Mouse (Mus musculus): ENCODE data around the gene 2310034G01Rik. TPM values are rescaled to one million over a fixed set of nuclear protein-coding genes. Genes with fewer than 3 reads are reported as not detected.

The 2310034G01Rik gene
- not detected in 4 replicates for total RNA-seq (2023)

DNA sequence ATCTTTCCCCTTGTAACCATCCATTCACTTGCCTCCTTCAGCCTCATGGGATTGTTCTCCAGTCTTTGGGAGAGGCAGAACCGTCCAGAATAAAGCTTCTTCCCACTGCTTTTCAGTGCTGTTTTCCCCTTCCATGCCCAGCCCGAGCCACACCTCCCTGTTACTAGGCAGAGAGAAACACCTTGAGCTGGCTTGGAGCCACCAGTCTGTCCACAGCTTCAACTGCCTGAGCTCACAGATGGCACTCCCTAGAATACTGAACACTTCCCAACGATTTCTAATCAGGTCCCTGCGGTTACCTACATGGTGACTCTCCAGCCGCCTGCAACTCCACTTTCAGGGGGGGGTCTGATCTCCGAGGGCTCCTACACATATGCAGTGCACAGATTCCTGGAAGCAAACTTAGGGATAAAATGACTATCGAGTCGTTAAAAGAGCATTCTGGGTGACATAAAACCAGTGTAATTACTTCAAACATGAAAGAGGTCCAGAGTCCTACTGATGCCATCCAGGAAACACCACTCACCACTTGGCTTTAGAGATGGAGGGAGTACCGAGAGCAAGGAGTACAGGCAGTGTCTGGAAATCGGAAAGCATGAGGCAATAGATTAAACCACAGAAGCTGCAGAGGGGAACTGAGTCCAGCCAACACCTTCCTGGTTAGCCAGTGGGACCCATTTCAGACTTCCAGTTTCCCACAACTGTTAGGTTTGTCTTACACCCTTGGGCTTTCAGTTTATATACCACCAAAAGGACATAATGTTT lies at the start of gene 2310034G01Rik:
TSS of gene 2310034G01Rik (minus strand) at position 135 of the 765 bp plus-strand sequence.

DNA sequence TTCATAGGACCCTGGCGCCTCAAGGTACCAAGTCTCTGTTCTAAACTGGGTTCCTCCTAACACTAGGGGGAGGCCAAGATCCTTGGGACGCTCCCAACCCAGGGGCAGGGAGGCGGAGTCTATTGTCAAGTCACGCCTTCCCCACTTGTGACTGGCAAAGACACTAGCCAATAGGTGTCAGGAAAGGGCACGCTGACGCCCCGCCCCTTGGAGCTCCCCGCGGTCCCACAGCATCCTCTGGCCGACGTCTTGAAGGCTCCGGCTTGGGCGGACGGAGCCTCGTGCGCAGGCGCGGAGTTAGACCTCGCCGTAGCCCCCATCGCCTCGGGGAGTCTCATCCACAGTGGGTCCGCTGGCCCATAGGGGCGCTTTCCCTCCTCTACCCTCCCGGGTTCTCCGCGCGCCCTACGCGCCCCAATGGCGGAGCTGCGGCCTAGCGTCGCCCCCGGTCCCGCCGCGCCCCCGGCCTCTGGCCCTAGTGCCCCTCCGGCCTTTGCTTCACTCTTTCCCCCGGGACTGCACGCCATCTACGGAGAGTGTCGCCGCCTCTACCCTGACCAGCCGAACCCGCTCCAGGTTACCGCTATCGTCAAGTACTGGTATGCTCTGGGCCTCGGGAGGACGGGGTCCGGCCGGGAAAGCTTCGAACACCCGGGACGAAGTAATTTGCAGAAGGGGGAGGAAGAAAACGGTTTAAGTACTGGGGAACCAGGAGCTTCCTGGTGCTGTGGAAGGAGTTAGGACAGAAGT lies 46.8 kb upstream of the 2310034G01Rik start, which contains the start of gene Sufu:
TSS of gene Sufu (plus strand) at position 211 of the 750 bp plus-strand sequence.

DNA sequence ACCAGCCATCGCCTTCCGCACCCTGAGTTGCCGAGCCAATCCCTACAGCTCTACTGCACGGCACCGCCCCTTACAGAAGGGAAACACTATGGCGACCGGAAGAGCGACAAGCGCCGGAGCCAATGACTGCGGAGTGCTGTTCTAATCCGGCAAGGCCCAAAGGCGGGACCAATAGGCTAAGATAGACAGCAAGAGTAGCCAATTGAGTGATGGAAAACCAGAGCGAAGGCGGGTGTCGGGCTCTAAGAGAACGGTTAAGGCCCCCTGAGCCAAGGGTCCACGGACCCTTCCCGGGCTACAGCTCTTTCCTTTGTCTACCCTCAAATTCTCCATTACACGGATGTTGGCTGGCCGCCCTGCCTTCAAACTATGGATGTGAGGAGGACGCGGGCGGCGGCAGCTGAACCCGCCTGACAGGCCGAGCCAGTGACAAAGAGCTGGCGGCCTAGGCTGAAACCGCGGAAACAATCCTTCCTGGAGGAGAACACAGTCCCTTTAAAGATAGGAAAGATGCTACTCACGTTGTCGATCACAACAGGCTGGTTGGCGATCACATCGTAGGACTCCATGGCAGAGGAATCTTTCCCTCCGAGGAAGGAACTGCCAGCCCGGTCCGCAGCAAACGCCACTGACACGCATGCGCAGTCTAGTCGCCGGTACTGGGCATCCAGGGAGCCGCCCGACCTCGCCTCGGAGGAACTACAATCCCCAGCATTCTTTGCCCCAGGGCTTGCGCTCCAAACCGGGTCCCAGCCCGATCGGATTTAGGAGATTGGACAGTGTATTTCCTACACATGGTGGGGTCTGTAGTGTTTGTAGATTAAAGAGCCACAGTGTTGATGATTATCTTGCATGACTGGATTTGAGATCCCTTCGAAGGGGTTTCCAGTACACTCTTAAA lies 45.3 kb upstream of the 2310034G01Rik start, which contains the start of gene Actr1a:
TSS of gene Actr1a (minus strand) at position 640 of the 901 bp plus-strand sequence.

DNA sequence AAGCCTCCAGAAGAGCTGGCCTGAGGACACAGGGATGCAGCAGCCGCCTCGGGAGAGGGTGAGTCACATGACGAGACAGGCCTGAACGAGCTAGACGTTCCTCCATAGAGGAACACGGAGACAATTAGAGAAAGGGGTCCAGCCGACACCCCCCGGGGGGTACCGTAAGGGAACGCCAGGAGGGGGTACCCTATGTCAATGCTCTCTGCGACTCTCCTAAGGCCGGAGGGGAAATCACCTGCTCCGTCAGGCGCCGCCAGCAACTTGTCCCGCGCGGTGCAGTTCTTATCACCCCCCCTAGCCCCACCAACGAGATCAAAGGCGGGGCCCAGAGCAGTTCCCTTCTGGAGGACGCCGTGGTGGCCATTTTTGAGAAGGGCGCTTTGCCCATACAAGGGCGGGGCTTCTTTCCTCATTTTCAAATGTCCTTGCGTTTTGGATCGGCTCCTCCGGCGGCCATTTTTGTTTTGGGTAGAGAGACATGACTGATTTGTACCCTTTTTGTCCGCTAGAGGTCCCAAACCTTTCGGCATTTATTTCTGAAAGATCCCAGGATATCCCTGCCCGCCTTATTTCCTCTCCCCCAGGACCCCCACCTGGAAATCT lies 11.7 kb downstream of the 2310034G01Rik start, which contains the start of gene Cuedc2:
TSS of gene Cuedc2 (minus strand) at position 372 of the 606 bp plus-strand sequence.

DNA sequence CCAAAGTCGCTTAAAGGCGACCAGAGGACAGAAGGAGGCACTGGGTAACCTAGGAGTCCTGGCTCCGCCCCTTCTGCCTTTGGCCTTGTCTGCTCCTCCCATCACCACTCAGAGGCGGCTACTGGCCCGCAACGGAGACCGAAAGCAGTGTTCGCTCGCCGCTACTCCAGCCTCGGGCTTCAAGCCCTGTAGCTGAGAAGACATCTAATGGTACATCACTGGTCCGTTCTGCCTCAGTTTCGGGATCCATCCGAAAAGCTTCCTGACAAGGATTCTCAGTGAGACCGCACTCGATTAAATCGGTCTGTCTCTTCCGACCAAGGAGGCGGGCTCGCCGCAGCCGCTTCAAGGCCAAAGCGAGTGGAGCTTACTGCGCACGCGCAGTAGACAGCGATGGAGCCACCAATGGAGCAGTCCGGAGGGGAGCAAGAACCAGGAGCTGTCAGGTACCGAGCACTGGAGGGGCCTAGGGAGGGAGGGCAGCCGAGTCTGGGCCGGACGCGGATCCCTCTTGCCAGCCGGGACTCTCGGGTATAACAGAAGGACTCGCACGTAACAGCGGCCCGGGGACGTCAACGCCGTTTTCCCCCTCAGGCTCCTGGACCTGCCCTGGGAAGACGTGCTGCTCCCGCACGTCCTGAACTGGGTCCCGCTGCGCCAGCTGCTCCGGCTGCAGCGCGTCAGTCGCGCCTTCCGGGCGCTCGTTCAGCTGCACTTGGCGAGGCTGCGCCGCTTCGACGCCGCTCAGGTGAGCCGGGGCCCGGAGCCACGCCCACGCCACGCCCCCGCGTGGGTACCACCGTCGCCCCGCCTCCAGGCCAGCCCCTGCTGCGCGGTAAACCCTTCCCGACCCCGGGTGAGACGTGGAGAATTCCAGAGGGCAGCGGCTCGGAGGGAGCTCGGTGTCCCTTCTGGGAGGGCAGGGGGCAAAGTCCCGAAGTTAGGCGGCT lies 21.7 kb downstream of the 2310034G01Rik start, which contains the start of gene Fbxl15:
TSS of gene Fbxl15 (plus strand) at position 104 of the 950 bp plus-strand sequence.

DNA sequence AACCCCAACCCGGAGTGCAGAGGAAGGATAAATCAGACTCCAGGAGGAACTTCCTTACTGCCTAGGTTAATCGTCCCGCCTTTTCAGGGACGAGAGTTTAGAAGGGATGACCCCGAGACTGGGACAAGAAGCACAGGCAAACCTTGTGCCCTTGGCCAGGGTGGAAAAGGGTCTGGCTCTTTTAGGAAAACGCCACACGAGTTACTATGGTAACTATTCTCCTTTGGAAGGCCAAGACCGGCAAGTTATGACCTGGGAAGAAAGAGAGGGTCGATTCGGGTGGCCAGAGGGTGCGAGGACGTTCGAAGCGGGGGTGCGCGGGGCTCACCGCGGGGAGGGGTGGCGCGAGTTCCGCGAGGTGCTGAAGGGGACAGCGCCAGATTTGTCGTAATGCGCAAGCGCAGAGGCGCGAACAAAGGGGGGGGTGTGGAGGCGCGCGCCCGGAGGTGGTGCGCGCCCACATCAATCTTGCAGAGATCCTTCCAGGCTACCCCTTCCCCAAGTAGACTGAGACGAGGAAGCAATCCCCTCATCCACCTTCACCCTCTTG lies 23.3 kb downstream of the 2310034G01Rik start, which contains the start of gene Psd:
TSS of gene Psd (minus strand) at position 401 of the 550 bp plus-strand sequence.

DNA sequence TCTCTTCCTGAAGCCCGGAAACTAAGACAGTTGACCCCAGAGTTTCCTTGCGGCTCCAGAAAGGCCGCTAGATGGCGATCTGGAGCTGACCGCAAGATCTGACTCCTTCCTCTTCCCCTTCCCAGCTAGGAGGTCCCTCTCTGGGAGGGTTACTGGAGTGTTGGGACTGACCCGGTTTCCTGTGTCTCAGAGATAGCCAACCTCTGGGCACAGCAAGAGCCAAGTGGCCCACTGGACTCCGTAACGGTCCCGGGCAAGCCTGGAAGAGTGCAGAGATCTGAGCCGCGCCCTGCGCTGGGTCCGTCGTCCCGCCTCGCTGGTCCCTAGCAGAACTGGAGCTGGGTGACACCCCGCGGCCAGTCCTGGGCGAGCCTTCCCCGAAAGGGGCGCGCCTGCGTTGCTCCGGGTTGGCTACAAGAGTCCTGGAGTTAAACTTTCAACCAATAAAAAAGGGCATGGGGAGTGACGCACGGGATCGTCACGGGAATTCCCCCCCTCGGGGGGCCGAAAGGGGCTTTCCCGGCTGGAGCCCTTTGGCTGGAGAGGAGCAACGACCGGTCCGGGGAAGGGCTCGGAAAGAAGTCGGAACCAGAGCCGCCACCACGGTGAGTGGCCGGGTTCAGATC lies 45.8 kb downstream of the 2310034G01Rik start, which contains the start of gene Nfkb2:
TSS of gene Nfkb2 (plus strand) at position 105 of the 626 bp plus-strand sequence.

Other genes with a start within 250 kb of the 2310034G01Rik start
- gene Elovl3, start 218.4 kb downstream of the 2310034G01Rik start, total RNA-seq (2023): not detected in 4 replicates
- not detected in 4 replicates for gene Pitx3, start 202.0 kb downstream of the 2310034G01Rik start, total RNA-seq (2023)
- 121 to 133 TPM (median 123 TPM) in 4 replicates for gene Gbf1, start 197.8 kb downstream of the 2310034G01Rik start, total RNA-seq (2023)
- gene Nfkb2, start 46.0 kb downstream of the 2310034G01Rik start, total RNA-seq (2023): 239 to 257 TPM (median 249 TPM) in 4 replicates
- 0.35 to 1.3 TPM (median 0.73 TPM) in 4 replicates for gene Psd, start 23.1 kb downstream of the 2310034G01Rik start, total RNA-seq (2023)
- 3.6 to 6.8 TPM (median 5.7 TPM) in 4 replicates for gene Fbxl15, start 22.1 kb downstream of the 2310034G01Rik start, total RNA-seq (2023)
- 60.0 to 65.8 TPM (median 60.6 TPM) in 4 replicates for gene Cuedc2, start 11.6 kb downstream of the 2310034G01Rik start, total RNA-seq (2023)
- 0.34 to 1.0 TPM (median 0.60 TPM) in 4 replicates for gene Mfsd13a, start 9.2 kb downstream of the 2310034G01Rik start, total RNA-seq (2023)
- 88.3 to 94.3 TPM (median 92.1 TPM) in 4 replicates for gene Actr1a, start 45.4 kb upstream of the 2310034G01Rik start, total RNA-seq (2023)
- 41.1 to 44.3 TPM (median 42.4 TPM) in 4 replicates for gene Sufu, start 46.6 kb upstream of the 2310034G01Rik start, total RNA-seq (2023)
- gene Trim8, start 151.4 kb upstream of the 2310034G01Rik start, total RNA-seq (2023): 63.7 to 71.2 TPM (median 66.7 TPM) in 4 replicates
- gene Arl3, start 222.9 kb upstream of the 2310034G01Rik start, total RNA-seq (2023): 9.7 to 14.2 TPM (median 11.2 TPM) in 4 replicates
- gene Sfxn2, start 223.1 kb upstream of the 2310034G01Rik start, total RNA-seq (2023): 11.2 to 15.2 TPM (median 11.8 TPM) in 4 replicates
- 57.1 to 68.3 TPM (median 61.7 TPM) in 4 replicates for gene Wbp1l, start 248.8 kb upstream of the 2310034G01Rik start, total RNA-seq (2023)